Mouse (Mus musculus): ENCODE results near the gene Shisa7.
"Not testable (repeated sequence)": the region's sequence is repeated elsewhere in the genome, so short reads cannot be mapped to it uniquely, and the experiment has no call there.

Gene Shisa7

DNA sequence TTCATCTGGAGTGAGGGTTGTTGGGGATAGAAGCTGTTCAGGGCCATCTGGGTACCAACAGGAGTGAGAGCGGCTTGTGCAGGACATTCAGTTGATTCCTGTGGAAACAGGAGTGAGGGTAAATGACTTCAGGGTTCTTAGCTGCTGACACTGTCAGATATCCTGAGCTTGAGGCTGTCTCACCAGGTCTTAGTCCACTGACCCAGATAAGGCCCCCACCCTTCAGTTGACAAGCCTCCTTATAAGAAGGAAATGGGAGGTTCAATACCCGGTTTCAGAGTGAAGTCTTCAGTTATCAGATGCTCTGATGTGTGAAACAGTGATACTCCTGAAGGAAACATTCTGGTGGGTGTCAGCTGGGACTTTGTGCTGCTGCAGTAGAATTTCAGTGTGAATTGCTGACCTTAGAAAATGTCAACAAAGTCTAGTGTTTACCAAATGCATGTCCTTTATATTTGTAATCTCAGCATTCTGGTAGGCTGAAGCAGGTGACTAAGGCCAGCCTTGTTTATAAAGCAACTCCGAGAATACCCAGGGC, 49.8 kb downstream of the Shisa7 start:
- in situ Hi-C loops (cut with MboI, MseI) = no loop called here

DNA sequence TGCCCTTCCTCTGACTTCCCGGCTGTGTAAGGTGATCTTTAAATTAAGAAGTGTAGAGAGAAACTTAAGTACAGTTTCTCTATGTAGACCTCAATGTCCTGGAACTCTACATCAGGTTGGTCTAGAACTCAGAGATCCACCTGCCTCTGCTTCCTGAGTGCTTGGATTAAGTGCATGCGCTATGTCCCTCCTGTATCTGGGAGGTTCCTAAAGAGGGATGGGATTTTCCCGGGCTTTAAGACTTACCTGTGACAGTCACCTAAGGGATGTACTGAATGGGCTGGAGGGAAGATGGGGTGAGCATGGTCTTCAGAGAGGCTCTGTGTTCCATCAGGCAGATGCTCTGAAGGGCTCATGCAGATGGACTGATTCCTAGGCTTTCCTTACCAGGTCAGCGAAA, 50.8 kb downstream of the Shisa7 start:
- in situ Hi-C loops (cut with MboI, MseI) = no loop called here

DNA sequence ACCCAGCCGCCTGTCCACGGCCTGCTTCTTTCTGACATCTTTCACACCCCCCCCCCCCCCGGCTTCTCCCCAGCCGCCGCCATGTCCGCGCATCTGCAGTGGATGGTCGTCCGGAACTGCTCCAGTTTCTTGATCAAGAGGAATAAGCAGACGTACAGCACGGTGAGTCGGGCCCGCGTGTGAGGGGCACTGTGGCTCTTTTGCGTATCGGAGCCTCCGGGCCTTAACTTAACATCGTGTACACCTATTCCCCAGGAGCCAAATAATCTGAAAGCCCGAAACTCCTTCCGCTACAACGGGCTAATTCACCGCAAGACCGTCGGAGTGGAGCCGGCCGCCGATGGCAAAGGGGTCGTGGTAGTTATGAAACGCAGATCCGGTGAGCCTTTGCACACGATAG, 51.2 kb downstream of the Shisa7 start:
- in situ Hi-C loops (cut with MboI, MseI) = not testable (repeated sequence)

DNA sequence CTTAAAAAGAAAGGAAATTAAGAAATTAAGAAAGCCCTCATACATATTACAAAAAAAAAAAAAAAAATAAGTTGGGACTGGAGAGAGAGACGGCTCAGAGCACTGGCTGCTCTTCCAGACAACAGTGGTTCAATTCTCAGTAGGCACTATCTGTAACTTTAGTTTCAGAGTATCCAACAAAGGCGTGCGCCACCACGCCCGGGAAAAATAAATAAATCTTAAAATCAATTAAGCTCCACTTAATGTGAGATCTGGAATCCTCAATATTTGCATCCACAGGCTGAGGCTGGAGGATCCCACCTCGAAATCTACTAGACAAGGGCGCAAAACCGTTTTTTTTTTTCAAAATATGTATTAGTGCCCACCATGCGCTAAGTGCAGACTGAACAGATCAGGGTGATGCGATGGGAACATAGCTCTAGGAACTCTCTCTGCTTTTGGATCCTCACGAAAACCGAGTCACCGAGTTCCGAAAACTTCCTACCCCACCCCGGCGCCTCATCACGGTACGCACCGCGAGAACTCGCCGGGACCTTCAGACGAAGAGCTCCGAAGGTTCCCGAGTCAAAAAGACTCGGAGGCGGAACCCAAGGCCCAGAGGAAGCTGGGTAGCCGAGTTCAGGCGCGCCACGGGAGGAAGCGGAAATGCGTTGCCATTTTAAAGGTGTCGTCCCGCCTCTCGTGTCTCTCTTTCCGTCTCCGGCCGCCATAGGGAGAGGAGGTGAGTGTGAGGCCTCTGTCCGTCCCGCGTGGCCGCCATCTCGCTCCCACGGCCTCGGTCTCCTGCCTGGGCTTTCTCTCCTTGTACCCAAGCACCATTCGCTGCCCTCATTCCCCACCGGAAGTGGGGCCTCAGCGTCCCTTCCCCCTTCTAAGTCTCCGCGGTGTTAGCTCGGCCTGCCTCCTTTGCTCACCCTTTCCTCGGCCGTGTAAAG, 52.0 kb downstream of the Shisa7 start, which contains the start of gene Rpl28:
Gene Rpl28, plus strand, starts transcription at position 597 of the 935 bp plus-strand sequence.
- in situ Hi-C loops (cut with MboI, MseI) = no loop called here

DNA sequence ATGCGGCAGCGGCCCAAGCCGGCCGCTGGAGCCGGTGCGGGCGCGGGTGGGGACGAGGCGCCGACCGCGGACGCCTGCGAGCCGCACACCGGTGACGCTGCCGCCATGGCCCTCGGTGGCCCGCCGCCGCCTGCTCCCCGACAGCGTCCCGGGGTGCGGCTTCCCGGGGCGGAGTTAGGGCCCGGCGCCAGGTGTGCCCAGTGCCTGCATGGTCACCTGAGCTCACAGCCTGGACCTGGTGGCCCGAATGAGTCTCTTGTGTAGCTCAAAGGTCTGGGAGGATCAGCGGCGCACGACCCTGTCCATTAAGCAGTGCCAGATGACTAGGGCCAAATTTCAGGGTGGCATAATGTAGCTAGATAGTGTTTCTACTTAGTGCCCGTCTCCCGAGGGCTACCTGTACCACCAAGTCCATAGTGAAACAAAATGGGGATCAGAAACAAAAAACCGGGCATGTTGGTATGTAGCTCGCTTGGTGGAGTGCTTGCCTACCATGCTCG, 55.0 kb downstream of the Shisa7 start, which contains the start of gene Tmem238:
Gene Tmem238, minus strand, starts transcription at position 221 of the 500 bp plus-strand sequence.
- in situ Hi-C loops (cut with MboI, MseI) = no loop called here

DNA sequence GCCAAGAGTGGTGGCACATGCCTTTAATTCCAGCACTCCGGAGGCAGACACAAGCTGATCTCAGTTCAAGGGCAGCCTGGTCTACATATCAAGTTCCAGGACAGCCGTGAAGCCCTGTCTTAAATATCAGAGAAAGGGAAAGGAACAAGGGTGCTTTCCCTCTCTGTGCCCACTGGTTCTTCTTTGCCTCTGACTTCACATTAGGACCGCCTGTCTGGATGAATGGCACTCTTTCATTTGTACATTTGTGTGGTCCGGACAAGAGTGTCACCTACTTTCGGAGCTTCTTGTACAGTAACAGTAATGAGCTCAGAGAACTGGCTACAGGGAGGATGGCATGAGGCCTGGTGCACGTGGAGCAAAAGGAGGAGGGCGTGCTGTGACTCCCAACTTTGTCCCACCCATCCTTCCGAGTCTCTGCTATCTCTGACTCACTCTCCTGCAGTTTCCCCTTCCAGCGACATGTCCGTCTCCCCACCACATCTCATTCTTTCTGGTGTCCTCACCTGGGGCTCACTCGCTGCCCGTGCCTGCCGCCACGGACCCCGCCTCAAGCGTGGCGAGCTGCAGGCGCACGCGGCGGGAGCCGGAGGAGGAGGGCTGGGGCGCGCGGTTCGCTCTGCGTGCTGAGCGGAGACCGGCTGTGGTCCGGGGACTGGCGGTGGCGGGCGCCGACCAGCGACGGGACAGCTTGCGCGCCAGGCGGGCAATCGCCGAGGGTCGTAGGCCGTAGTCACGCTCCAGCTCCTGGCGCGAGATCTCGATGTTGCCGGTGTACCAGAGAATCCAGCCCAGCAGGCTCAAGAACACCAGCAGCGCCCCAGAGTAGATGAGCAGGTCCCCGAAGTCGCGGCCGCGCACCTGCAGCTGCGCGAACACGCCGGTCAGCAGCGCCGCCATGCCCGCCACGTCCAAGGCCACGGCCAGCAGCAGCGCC, 55.7 kb downstream of the Shisa7 start:
- in situ Hi-C loops (cut with MboI, MseI) = no loop called here

DNA sequence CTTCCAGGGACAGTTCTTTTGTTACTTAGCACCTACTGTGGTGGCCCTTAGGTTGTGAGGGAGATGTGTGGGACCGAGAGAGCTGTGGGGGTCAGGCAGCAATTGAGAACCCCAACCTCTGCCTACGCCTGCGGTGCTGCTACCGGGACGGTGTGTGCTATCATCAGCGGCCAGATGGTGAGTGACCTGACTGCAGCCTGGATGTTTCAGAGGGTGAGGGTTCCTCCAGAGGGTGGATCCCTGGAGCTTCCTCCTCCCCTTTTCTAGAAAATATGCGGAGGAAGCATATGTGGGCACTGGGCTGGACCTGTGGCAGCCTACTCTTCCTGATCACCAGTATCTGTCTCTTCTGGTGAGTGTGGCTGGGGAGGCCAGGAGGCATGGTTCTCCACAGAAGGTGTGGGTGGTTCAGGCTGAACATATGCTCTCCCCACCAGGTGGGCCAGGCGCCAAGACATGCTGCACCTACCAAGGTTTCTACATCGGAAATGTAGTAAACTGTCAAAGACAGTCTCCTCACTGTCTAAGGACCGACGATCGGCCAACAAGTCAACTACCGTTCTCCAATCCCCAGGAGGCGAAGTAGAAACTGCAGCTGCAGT, 60.7 kb downstream of the Shisa7 start:
- in situ Hi-C loops (cut with MboI, MseI) = no loop called here

DNA sequence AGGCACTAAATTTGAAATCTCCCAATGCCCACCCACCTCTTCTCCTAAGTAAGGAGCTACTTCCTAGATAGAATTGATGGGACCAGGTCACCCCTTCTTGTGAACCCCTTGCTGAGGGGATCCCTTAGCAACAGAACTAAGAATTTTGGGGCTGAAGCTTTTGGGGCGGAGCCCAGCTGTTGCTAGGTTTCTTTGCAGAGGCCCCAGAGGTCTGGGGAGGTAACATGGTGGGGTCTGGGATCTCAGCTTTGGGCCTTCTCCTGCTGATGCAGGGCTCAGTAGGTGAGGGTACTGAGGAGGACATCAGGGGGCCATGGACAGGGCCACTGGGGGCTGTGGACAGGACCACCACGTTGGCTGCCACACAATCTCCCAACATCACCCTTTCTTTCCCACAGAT, 61.7 kb downstream of the Shisa7 start, which contains the start of the genes Il11 and Tmem190:
Gene Il11, minus strand, starts transcription at position 101 of the 400 bp plus-strand sequence.
Gene Tmem190, plus strand, starts transcription at position 179 of the 400 bp plus-strand sequence.
- in situ Hi-C loops (cut with MboI, MseI) = no loop called here

DNA sequence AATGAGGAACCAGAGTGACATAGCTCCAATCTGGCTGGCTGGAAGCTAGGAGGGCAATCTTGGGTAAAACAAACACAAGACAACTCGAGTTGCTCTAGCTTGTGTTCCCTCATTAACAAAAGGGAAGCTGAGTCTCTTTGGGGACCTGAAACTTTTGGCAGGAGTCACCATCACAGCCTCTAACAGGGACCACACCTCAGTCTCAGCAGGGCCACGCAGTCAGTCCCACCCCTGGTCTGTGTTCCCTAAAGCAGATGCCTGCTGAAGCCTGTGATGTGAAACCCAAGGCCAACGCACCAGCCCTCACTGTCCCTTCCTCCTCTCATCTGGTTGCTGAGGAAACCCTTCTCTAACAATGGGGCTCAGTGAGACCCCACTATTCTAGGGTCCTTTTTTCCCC, 62.4 kb downstream of the Shisa7 start:
- in situ Hi-C loops (cut with MboI, MseI) = no loop called here

DNA sequence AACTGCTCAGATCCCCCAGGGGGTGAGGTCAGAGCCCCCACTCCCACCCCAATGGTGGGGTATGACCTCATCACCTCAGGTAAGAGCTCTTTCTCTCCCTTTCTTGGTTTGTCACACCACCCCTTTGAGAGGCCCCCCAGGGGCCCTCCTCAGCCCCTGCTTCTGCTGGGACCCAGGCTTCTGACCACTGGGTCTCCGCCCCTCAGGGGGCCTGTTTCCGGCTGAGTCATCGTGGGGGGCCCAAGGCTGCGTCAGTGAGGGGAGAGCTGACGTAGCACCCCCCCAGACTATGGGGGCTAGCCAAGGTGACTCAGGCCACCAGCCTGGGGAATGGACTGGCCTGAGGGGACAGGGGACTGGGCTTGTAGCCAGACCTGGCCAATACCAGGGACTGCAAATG, 64.6 kb downstream of the Shisa7 start:
- in situ Hi-C loops (cut with MboI, MseI) = no loop called here

DNA sequence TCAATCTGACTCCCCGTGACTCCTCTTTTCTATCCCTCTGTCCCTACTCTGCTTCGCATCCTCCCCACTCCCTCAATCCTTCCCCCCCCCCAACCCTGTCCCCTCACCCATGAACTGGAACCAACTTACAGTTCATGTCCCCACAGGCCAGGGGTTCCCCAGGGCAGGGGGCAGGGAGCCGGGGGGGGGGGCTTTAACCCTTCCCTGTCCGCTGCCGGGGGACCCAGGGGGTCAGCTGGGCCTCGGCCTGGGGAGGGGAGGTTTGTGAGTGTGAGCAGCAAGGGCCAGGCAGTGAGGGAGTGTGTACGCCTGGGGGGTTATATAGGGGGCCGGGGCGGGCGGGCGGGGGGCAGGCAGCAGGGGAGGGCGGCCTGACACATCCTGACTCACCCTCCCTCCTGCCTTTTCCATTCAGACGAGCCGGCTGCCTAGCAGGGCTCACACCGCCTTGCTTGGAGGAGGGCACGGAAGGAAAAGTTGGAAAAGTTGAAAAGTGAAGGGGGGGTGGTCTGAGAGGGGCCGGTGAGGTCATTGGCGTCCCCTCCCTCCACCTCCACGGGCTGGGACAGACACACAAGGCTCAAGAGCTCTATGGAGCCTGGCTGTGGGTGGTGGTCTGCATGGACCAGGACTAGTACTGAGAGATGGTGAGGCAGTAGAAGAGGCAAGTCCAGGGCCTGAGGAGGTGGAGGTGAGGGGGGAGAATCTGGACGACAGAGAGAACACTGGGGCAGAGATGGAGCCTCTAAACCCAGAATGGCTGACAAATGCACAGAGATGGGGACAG, 66.5 kb downstream of the Shisa7 start:
- in situ Hi-C loops (cut with MboI, MseI) = no loop called here

DNA sequence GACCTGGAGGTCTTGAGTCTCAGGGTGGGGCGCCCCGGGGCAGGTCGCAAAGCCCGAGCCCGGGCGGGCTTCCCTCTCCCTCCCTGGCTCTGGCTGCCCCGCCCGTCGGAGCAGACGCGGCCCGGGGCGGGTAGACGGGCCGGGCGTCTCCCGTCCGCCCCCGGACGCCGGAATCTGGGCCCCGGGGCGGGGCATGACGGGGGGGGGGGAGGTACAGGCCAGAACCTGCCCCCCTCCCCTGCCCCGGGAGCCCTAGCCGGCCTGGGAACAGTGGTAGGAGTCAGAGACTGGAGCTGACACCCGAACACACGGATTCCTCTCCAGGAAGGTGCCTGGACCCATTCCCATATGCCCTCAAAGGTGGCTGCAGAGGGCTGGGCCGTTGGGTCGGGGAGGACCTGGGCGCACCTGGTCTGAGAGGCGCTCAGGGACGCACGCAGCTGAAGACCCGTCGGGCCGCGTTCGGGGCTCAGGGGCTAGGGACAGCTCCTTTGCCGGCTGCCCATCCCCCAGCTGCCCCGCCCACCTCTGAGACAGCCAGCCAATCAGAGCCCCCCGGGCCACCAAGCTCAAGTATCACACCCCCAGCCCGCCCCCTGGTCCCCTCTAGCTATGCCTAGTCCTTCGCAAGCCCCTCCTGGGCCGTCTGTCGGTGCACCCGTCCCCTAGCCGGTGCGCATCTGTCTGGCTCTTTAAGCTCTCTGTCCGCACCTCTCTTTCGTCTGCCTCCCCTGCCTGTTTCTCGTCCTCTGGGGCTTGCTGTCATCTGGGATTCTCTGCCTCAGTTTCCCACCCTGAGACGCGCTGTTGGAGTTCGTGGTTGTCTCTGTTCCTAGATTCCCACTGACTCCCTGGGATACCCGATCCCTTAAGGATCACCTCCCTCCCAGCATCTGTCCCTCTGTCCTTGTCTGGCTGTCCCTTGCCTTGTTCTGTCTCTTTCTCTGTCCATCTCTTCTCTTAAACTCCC, 67.3 kb downstream of the Shisa7 start:
- in situ Hi-C loops (cut with MboI, MseI) = no loop called here

DNA sequence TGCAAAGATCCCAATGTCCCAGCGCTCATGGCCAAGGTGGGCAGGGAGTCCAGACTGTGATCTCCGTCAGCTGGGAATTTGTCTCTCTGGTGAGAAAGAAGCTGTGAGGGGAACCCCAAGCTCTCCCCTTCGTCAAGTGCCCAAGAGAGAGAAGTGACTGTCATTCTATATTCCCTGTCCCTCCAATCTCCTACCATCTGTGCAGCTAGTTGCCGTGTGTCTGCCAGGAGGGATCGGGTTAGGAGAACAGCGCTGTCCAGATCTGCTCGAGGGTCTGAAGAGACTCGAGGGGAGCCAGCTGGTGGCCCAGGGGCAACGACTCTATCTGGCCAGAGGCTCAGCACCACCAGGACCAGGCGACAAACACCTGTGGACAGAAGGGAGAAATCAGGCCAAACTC, 68.4 kb downstream of the Shisa7 start:
- in situ Hi-C loops (cut with MboI, MseI) = no loop called here
